Comparison of ENCODE assay signal across 20 mouse cellular contexts in the genomic region with DNA sequence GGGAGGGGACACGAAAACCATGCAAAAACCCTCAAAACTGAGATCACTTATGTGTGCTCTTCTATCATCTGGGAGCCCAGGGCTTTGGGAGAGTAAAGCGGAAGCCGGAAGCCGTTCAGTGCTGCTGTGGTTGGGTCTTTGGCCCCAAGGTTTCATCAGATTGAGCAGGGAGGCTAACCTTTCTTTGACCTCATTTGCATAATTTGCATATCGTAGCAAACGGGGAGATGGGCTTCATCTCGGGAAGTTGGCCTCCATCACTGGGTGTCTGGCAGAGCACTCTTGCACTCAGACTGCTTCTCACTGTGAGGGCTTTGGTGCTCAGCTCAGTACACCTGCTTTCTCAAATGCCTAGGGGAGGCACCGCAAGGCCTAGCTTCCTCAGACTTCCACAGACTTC.
"Had no signal": no experiment of that assay in that cellular context is flagged by ENCODE, and none has a peak within 500 bp of the region (broad histone marks: within the 10 kb centered on the region; RNA-seq: fewer than 3 reads in every experiment).

No protein-coding gene starts in this region.

- H3K4me3 ChIP-seq: lung, embryonic 15.5 days; midbrain, embryonic 10.5 days; midbrain, embryonic 12.5 days; myocyte; neural tube, embryonic 13.5 days; neural tube, embryonic 15.5 days had no signal

- H3K27ac ChIP-seq: lung, embryonic 15.5 days; macrophage; midbrain, embryonic 10.5 days; midbrain, embryonic 12.5 days; neural tube, embryonic 13.5 days; neural tube, embryonic 15.5 days had no signal

- H3K36me3 ChIP-seq: neural tube, embryonic 15.5 days had no signal

- H3K9ac ChIP-seq: liver, postnatal 0 days; lung, embryonic 15.5 days; midbrain, embryonic 12.5 days; neural tube, embryonic 13.5 days; neural tube, embryonic 15.5 days had no signal

- DNase-seq: liver, postnatal 0 days; lung, adult 2 months; lung, postnatal 10 days; midbrain, embryonic 14.5 days; retina, postnatal 1 day; right cerebral cortex, adult 18-20 months; right cerebral cortex, postnatal 25 days; right cerebral cortex, postnatal 4 days; spleen, adult 18-20 months; thymus, adult 18-20 months; thymus, postnatal 14 days; thymus, postnatal 36 days had no signal

- H3K4me2 ChIP-seq: lung, embryonic 15.5 days; midbrain, embryonic 12.5 days; neural tube, embryonic 13.5 days; neural tube, embryonic 15.5 days had no signal

- ATAC-seq: liver, postnatal 0 days; midbrain, embryonic 16.5 days had no signal

- H3K9me3 ChIP-seq: lung, embryonic 15.5 days had no signal

- H3K4me1 ChIP-seq: neural tube, embryonic 13.5 days; neural tube, embryonic 15.5 days had no signal

- H3K27me3 ChIP-seq: lung, embryonic 15.5 days; midbrain, embryonic 12.5 days; neural tube, embryonic 13.5 days; neural tube, embryonic 15.5 days had no signal
